Mouse (Mus musculus) MEL (cell line): ENCODE results near the gene Mbnl1. TPM values are rescaled to one million over a fixed set of nuclear protein-coding genes. Genes with fewer than 3 reads are reported as not detected.

Experiments
- DNase-seq: peaks from one replicate; pipeline ENCODE4 v3.0.0; 2011; ENCODE audit warnings: low read depth, low spot score
- H3K27ac ChIP-seq: 2 replicates; pipeline ENCODE4 v1.5.1; 2012; ENCODE audit warnings: low read depth, mild to moderate bottlenecking, control low read depth, low read length, moderate library complexity; ENCODE audit not compliant: control insufficient read depth
- H3K27me3 ChIP-seq, 2 experiments: fragments of 150-350 bp in 1 of 2; sonication (generic) in 1 of 2; 2 replicates each; pipeline ENCODE4 v1.6.1; 2012; ENCODE audit warnings: low read length in 2 of 2, mild to moderate bottlenecking in 2 of 2, improper control_type of control experiment in 1 of 2, moderate library complexity in 1 of 2; ENCODE audit not compliant: insufficient read depth in 2 of 2, control insufficient read depth in 1 of 2
- H3K36me3 ChIP-seq, 2 experiments: 2 replicates each; pipeline ENCODE4 v1.6.1; 2012 to 2014; ENCODE audit warnings: low read length in 2 of 2, improper control_type of control experiment in 1 of 2, inconsistent platforms in 1 of 2, mild to moderate bottlenecking in 1 of 2; ENCODE audit not compliant: insufficient read depth in 2 of 2, control insufficient read depth in 1 of 2
- H3K4me1 ChIP-seq, 2 experiments: fragments of 150-350 bp in 1 of 2; sonication (generic) in 1 of 2; 2 replicates each; pipeline ENCODE4 v1.6.1; 2012; ENCODE audit warnings: low read length in 2 of 2, improper control_type of control experiment in 1 of 2, mild to moderate bottlenecking in 1 of 2; ENCODE audit not compliant: insufficient read depth in 2 of 2, control insufficient read depth in 1 of 2
- H3K4me3 ChIP-seq, 2 experiments: fragments of 150-350 bp in 1 of 2; sonication (generic) in 1 of 2; 2 replicates each; pipeline ENCODE4 v1.5.1; 2012; ENCODE audit warnings: low read depth in 2 of 2, low read length in 2 of 2, mild to moderate bottlenecking in 2 of 2, moderate library complexity in 2 of 2, control low read depth in 1 of 2, improper control_type of control experiment in 1 of 2; ENCODE audit not compliant: control insufficient read depth in 1 of 2, insufficient read depth in 1 of 2
- H3K79me2 ChIP-seq: 2 replicates; pipeline ENCODE4 v1.6.1; 2012; ENCODE audit warnings: mild to moderate bottlenecking, low read length, moderate library complexity; ENCODE audit not compliant: control insufficient read depth, poor library complexity, insufficient read depth
- H3K9ac ChIP-seq: 2 replicates; pipeline ENCODE4 v1.6.1; 2012; ENCODE audit warnings: low read depth, mild to moderate bottlenecking, control low read depth, low read length, moderate library complexity; ENCODE audit not compliant: control insufficient read depth, poor library complexity, severe bottlenecking
- H3K9me3 ChIP-seq: fragments of 150-350 bp; sonication (generic); replicated peaks from 2 replicates; pipeline ENCODE4 v1.6.1; 2012; ENCODE audit warnings: mild to moderate bottlenecking, low read length, improper control_type of control experiment, moderate library complexity; ENCODE audit not compliant: insufficient read depth
- CHD2 ChIP-seq: IDR thresholded peaks from 2 replicates; pipeline ENCODE4 v1.6.1; 2011; ENCODE audit warnings: low read length, improper control_type of control experiment
- E2F4 ChIP-seq: IDR thresholded peaks from 2 replicates; pipeline ENCODE4 v1.6.1; 2011; ENCODE audit warnings: low read depth, low read length, improper control_type of control experiment, borderline replicate concordance
- EP300 ChIP-seq, 2 experiments: IDR thresholded peaks; 2 replicates each; pipeline ENCODE4 v1.6.1; 2011; ENCODE audit warnings: improper control_type of control experiment in 2 of 2, low read length in 2 of 2, low read depth in 1 of 2, mild to moderate bottlenecking in 1 of 2
- HCFC1 ChIP-seq: IDR thresholded peaks from 2 replicates; pipeline ENCODE4 v1.6.1; 2012; ENCODE audit warnings: low read depth, mild to moderate bottlenecking, inconsistent platforms, low read length, improper control_type of control experiment, moderate library complexity
- KAT2A ChIP-seq: conservative IDR thresholded peaks from 2 replicates; pipeline ENCODE4 v1.6.1; 2012; ENCODE audit warnings: low read depth, low read length, improper control_type of control experiment, inconsistent platforms
- MAX ChIP-seq: IDR thresholded peaks from 2 replicates; pipeline ENCODE4 v1.6.1; 2011; ENCODE audit warnings: low read length, improper control_type of control experiment
- MXI1 ChIP-seq: IDR thresholded peaks from 2 replicates; pipeline ENCODE4 v1.6.1; 2011; ENCODE audit warnings: mild to moderate bottlenecking, low read depth, low read length, improper control_type of control experiment
- NRF1 ChIP-seq: IDR thresholded peaks from 2 replicates; pipeline ENCODE4 v1.6.1; 2014; ENCODE audit warnings: low read depth, mild to moderate bottlenecking, inconsistent platforms, low read length, improper control_type of control experiment, moderate library complexity; ENCODE audit not compliant: poor library complexity, insufficient read depth, severe bottlenecking
- POLR2AphosphoS2 ChIP-seq: IDR thresholded peaks from 2 replicates; pipeline ENCODE4 v1.6.1; 2011; ENCODE audit warnings: low read length, improper control_type of control experiment
- POLR2AphosphoS5 ChIP-seq: IDR thresholded peaks from 2 replicates; pipeline ENCODE4 v1.6.1; 2012; ENCODE audit warnings: low read depth, borderline replicate concordance, mild to moderate bottlenecking, inconsistent platforms, low read length, moderate library complexity, mixed read lengths
- RAD21 ChIP-seq: IDR thresholded peaks from 2 replicates; pipeline ENCODE4 v1.6.1; 2011; ENCODE audit warnings: mild to moderate bottlenecking, low read depth, low read length, improper control_type of control experiment
- TBP ChIP-seq: IDR thresholded peaks from 2 replicates; pipeline ENCODE4 v1.8.0; 2011; ENCODE audit warnings: low read depth, low read length, improper control_type of control experiment
- TCF12 ChIP-seq: IDR thresholded peaks from 2 replicates; pipeline ENCODE4 v1.6.1; 2014; ENCODE audit warnings: low read depth, mild to moderate bottlenecking, inconsistent platforms, low read length, improper control_type of control experiment, moderate library complexity
- USF1 ChIP-seq: IDR thresholded peaks from 2 replicates; pipeline ENCODE4 v1.6.1; 2014; ENCODE audit warnings: low read depth, mild to moderate bottlenecking, inconsistent platforms, low read length, improper control_type of control experiment, moderate library complexity
- ZC3H11A ChIP-seq: IDR thresholded peaks from 2 replicates; pipeline ENCODE4 v1.6.1; 2012; ENCODE audit warnings: low read depth, mild to moderate bottlenecking, inconsistent platforms, low read length, improper control_type of control experiment
- ZKSCAN1 ChIP-seq: IDR thresholded peaks from 2 replicates; pipeline ENCODE4 v1.6.1; 2012; ENCODE audit warnings: low read depth, mild to moderate bottlenecking, inconsistent platforms, low read length, improper control_type of control experiment, moderate library complexity
- ZMIZ1 ChIP-seq: IDR thresholded peaks from 2 replicates; pipeline ENCODE4 v1.6.1; 2012; ENCODE audit warnings: low read depth, mild to moderate bottlenecking, inconsistent platforms, low read length, improper control_type of control experiment, moderate library complexity
- polyA plus RNA-seq, 2 experiments: library from polyadenylated mRNA; stranded (reverse) in 1 of 2; unstranded in 1 of 2; fragments of >175 nt in 1 of 2; fragments of >200 nt in 1 of 2; gene quantifications; 2 replicates each; pipeline versions ENCODE4 v1.2.1 to v1.2.4; 2012; ENCODE audit warnings: low replicate concordance in 2 of 2, low read depth in 1 of 2; ENCODE audit not compliant: insufficient read length in 2 of 2, insufficient read depth in 1 of 2, missing spikeins in 1 of 2
- total RNA-seq: library from RNA; depleted of rRNA; stranded (reverse); fragments of 300-350 nt; gene quantifications from 2 replicates; pipeline ENCODE4 v1.2.3, GENCODE M21; 2012

The Mbnl1 gene
- total and polyA plus RNA-seq, 3 experiments = 250 to 371 (median 341) TPM

- Histone ChIP-seq H3K79me2 (no peaks in the 10 kb centered on the region), H3K9ac (no peak overlapping the region), H3K27ac (no peak overlapping the region), H3K9me3 (no peaks in the 10 kb centered on the region), H3K4me1 (no peaks in the 10 kb centered on the region), H3K27me3 (no peaks in the 10 kb centered on the region; a peak in 1 of 4 replicates), H3K36me3 (no peaks in the 10 kb centered on the region), H3K4me3 (no peak overlapping the region)
- no peak for DNase-seq
- TF ChIP-seq ZC3H11A = no peak
- no peak for TF ChIP-seq POLR2AphosphoS5
- TF ChIP-seq KAT2A = no peak
- no peak for TF ChIP-seq E2F4
- no peak for TF ChIP-seq ZMIZ1
- TF ChIP-seq MXI1 = no peak
Measured at GRCm38 (mm10) chr3:60642227-60642626, 169.6 kb downstream of the Mbnl1 start.

- no peak overlapping the region for H3K27ac ChIP-seq
- H3K4me3 ChIP-seq = no peak overlapping the region
- no peaks in the 10 kb centered on the region; a peak in 1 of 4 replicates for H3K27me3 ChIP-seq
- DNase-seq = no peak
- no peaks in the 10 kb centered on the region for H3K79me2 ChIP-seq
- H3K4me1 ChIP-seq = peaks cover 0 to 2% of the 10 kb centered on the region in 2 experiments; a peak in 1 of 4 replicates
- H3K9me3 ChIP-seq = no peaks in the 10 kb centered on the region
- H3K36me3 ChIP-seq = no peaks in the 10 kb centered on the region
- H3K9ac ChIP-seq = no peak overlapping the region
- TF ChIP-seq MAX (no peak), MXI1 (no peak), USF1 (no peak), POLR2AphosphoS2 (no peak), NRF1 (no peak), HCFC1 (no peak), KAT2A (no peak), CHD2 (no peak), RAD21 (no peak), E2F4 (no peak), ZKSCAN1 (no peak), TBP (no peak)
Measured at GRCm38 (mm10) chr3:60645531-60645930, 172.9 kb downstream of the Mbnl1 start.

- TF ChIP-seq KAT2A (no peak), EP300 (IDR thresholded peaks at IDR 0.05; ENCODE audit: low read depth in 1 of 2, low read length in 2 of 2) (peak; percentile 35 to 40; a peak in 2 of 4 replicates), ZC3H11A (0 out of 2 replicates have a peak, but pooled peaks have one; percentile 6), TCF12 (peak; percentile 11; the same call in 1 of the 2 replicates)
- Histone ChIP-seq H3K4me1 (peaks cover 0 to 2% of the 10 kb centered on the region in 2 experiments; a peak in 1 of 4 replicates), H3K9me3 (no peaks in the 10 kb centered on the region), H3K4me3 (no peak overlapping the region), H3K9ac (no peak overlapping the region), H3K79me2 (no peaks in the 10 kb centered on the region), H3K36me3 (no peaks in the 10 kb centered on the region), H3K27ac (no peak overlapping the region), H3K27me3 (no peaks in the 10 kb centered on the region)
- DNase-seq = peak; percentile 20
Measured at GRCm38 (mm10) chr3:60648293-60648692, 175.7 kb downstream of the Mbnl1 start.
